Mouse (Mus musculus) brown adipose tissue, adult 24 weeks (tissue): Measurements from ENCODE around the gene Prrg2. TPM values are rescaled to one million over a fixed set of nuclear protein-coding genes. Genes with fewer than 3 reads are reported as not detected.
"Not testable (repeated sequence)": the region's sequence is repeated elsewhere in the genome, so short reads cannot be mapped to it uniquely, and the experiment has no call there.

Experiments used
- H3K27ac ChIP-seq: fragments of 200-500 bp; replicated peaks from 2 replicates; pipeline ENCODE4 v1.5.1; 2012; ENCODE audit warnings: low read depth, mild to moderate bottlenecking, low read length
- H3K4me1 ChIP-seq: fragments of 200-500 bp; 2 replicates; pipeline ENCODE4 v1.6.1; 2012; ENCODE audit warnings: low read length, mixed read lengths; ENCODE audit not compliant: control insufficient read depth, insufficient read depth, insufficient read length
- H3K4me3 ChIP-seq: fragments of 200-500 bp; 2 replicates; pipeline ENCODE4 v1.5.1; 2012; ENCODE audit warnings: low read depth, mild to moderate bottlenecking, low read length, moderate library complexity; ENCODE audit not compliant: insufficient read depth
- polyA plus RNA-seq: library from polyadenylated mRNA; stranded (reverse); fragments of >200 nt; gene quantifications from 2 replicates; pipeline ENCODE4 v1.2.4, GENCODE M21; 2012; ENCODE audit not compliant: missing spikeins, insufficient read depth, insufficient read length

The Prrg2 gene
- polyA plus RNA-seq, 1 experiment: 33.8 TPM

GRCm38 (mm10) chr7:45037720-45038361 lies 24.6 kb downstream of the Prrg2 start:
- H3K4me3 ChIP-seq: no peak overlapping the region
- no peak overlapping the region for H3K27ac ChIP-seq
- H3K4me1 ChIP-seq: no peaks in the 10 kb centered on the region

- no peak overlapping the region for H3K27ac ChIP-seq
Observed at GRCm38 (mm10) chr7:45036702-45037101, 25.8 kb downstream of the Prrg2 start.

GRCm38 (mm10) chr7:45035631-45036030 lies 26.8 kb downstream of the Prrg2 start:
- H3K27ac ChIP-seq: no peak overlapping the region
- no peaks in the 10 kb centered on the region for H3K4me1 ChIP-seq
- H3K4me3 ChIP-seq: no peak overlapping the region

More at GRCm38 (mm10) chr7:45036702-45037101, 25.8 kb downstream of the Prrg2 start:
- Histone ChIP-seq H3K4me1 (no peaks in the 10 kb centered on the region), H3K4me3 (no peak overlapping the region)

- H3K4me1 ChIP-seq: no peaks in the 10 kb centered on the region
- H3K4me3 ChIP-seq: no peak overlapping the region
Observed at GRCm38 (mm10) chr7:45033722-45034359, 28.6 kb downstream of the Prrg2 start.

GRCm38 (mm10) chr7:45030857-45031256 lies 31.6 kb downstream of the Prrg2 start:
- Histone ChIP-seq H3K4me1 (0 out of 2 replicates have a peak, but pooled peaks cover 2% of the 10 kb centered on the region), H3K4me3 (no peak overlapping the region), H3K27ac (no peak overlapping the region)

More at GRCm38 (mm10) chr7:45033722-45034359, 28.6 kb downstream of the Prrg2 start:
- no peak overlapping the region for H3K27ac ChIP-seq

DNA sequence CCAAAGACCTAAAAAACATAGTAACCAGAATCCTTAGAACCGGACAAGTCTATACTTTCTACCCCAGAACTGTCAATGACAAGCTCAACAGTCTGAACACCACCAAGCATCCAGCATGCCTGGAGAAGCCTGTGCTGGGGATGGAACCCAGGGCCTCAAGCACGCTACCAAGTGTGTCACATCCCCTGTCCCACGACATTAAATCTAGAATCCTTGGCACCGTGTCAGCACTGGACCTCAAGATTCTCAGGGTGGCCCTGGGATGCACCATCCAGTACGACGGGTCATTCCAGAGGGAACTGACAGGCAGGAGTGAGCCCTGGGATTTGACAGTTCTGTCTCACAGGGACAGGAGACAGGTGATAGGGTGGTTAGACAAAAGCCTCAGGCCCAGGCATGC lies 32.5 kb downstream of the Prrg2 start:
- Histone ChIP-seq H3K4me1 (peaks cover 5% of the 10 kb centered on the region; the same call in 1 of the 2 replicates), H3K4me3 (no peak overlapping the region), H3K27ac (no peak overlapping the region)

GRCm38 (mm10) chr7:45028351-45028750 lies 34.1 kb downstream of the Prrg2 start:
- Histone ChIP-seq H3K4me3 (no peak overlapping the region), H3K4me1 (peaks cover 5% of the 10 kb centered on the region; the same call in 1 of the 2 replicates), H3K27ac (no peak overlapping the region)

- no peak overlapping the region for H3K27ac ChIP-seq
- no peak overlapping the region for H3K4me3 ChIP-seq
- peaks cover 5% of the 10 kb centered on the region; the same call in 1 of the 2 replicates for H3K4me1 ChIP-seq
Observed at GRCm38 (mm10) chr7:45027761-45028160, 34.7 kb downstream of the Prrg2 start.

DNA sequence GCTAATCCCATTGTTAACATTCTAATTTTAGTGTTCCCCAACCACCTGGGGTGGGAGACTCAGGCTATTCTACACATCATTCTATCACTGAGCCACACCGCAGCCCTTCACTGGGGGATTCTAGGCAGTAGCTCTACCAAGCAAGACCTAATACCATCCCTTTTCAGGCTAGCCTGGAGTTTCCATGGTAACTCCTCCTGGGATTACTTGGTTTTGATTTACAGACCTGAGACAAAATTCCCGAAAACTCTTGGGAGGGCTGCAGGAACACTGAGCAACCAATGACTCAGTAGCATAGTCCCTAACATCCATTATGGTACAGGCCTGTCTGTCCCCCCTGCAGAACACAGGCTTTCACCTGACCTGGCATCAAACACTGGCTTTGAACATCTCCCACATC lies 36.2 kb downstream of the Prrg2 start:
- Histone ChIP-seq H3K27ac (no peak overlapping the region; the same call in 1 of the 2 replicates), H3K4me3 (no peak overlapping the region), H3K4me1 (peaks cover 5% of the 10 kb centered on the region; the same call in 1 of the 2 replicates)

GRCm38 (mm10) chr7:45025601-45026220 lies 36.8 kb downstream of the Prrg2 start:
- H3K4me3 ChIP-seq: no peak overlapping the region
- peaks cover 5% of the 10 kb centered on the region; the same call in 1 of the 2 replicates for H3K4me1 ChIP-seq
- peak overlapping the region; percentile 51 for H3K27ac ChIP-seq

- H3K27ac ChIP-seq: no peak overlapping the region
- no peak overlapping the region for H3K4me3 ChIP-seq
- peaks cover 5% of the 10 kb centered on the region; the same call in 1 of the 2 replicates for H3K4me1 ChIP-seq
Observed at GRCm38 (mm10) chr7:45024281-45025248, 37.9 kb downstream of the Prrg2 start.

- not testable (repeated sequence) for H3K4me3 ChIP-seq, H3K4me1 ChIP-seq, H3K27ac ChIP-seq
Observed at GRCm38 (mm10) chr7:45023711-45024110, 38.8 kb downstream of the Prrg2 start.

DNA sequence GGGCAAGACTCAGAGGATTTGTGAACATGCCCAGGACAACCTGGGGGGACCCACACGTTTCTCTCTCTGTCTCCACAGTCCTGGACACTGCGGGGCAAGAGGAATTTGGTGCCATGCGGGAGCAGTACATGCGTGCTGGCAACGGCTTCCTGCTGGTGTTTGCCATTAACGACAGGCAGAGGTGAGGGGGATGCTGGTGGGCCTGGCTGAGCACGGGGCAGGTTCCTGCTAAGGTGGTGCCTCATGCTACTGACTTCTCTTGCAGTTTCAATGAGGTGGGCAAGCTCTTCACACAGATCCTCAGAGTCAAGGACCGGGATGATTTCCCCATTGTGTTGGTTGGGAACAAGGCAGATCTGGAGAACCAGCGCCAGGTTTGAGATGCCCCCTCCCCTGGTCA lies 42.3 kb downstream of the Prrg2 start:
- Histone ChIP-seq H3K4me3 (no peak overlapping the region), H3K4me1 (no peaks in the 10 kb centered on the region), H3K27ac (no peak overlapping the region)

DNA sequence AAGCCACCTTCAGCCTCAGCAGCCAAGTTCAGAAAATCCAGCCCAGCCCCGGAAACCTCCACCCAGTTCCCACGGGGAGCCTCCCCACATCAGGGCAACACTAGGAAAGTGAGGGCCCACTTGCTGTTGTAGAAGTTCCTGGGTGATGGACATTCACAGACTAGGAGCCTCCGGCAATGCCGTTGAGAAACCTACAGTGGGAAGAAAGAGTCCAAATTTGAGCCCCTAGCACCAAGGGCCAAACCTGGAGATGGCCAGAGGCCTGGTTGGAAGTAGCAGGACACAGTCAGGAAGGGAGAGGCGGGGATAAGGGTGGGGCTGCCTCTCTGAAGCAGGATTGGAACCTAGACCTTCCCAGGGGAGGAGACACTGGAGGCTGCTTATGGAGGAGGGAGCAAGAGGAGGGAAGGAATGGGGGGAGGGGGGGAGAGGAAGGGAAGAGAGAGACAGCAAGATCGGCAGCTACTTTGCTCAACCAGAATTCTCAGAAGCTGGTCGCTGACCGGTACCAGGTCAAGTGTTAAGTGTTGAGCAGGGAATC lies 43.4 kb downstream of the Prrg2 start:
- Histone ChIP-seq H3K4me3 (peak overlapping the region; percentile 59), H3K27ac (peak overlapping the region; percentile 99), H3K4me1 (no peaks in the 10 kb centered on the region)
